Mouse (Mus musculus) olfactory bulb, adult 2 months (tissue): ENCODE results near the gene Sirt6.

Source experiments
- CTCF ChIP-seq: fragments of 200-500 bp; IDR thresholded peaks from 2 replicates; pipeline ENCODE4 v1.5.1; 2012; ENCODE audit warnings: low read depth, mild to moderate bottlenecking, low read length, moderate library complexity; ENCODE audit not compliant: insufficient read depth
- POLR2A ChIP-seq: fragments of 200-500 bp; IDR thresholded peaks from 2 replicates; pipeline ENCODE4 v1.6.1; 2012; ENCODE audit warnings: mild to moderate bottlenecking, low read depth, low read length, moderate library complexity; ENCODE audit not compliant: insufficient read depth

DNA sequence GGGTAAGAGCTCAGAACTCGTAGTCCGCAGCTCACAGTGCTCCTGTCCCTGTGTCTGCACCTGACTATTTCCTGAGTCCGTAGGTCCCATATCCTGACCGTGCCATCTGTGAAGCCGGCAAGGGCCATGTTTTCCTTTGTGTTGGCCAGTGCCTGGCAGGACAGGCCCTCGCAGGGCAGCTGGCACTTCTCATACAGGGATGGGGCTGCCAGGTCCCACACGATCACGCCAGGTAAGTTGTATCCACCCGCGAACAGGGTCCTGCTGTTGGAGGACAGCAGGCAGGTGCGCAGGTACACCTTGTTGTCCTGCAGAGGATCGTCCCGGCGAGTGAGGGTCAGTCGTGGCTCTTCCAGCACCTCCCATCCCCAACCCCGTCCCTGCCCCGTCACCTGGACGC, 33.7 kb downstream of the Sirt6 start:
- TF ChIP-seq CTCF (no peak), POLR2A (no peak)
